9 mouse cellular contexts compared by ENCODE assay signal in genomic region chr4:125116090-125116861, GRCm38 (mm10). TPM values are rescaled to one million over a fixed set of nuclear protein-coding genes. Genes with fewer than 3 reads are reported as not detected.
DNase-seq lines count a peak whose midpoint lies in the region; ATAC-seq lines count a peak whose summit lies in the region.
"Had no signal": no experiment of that assay in that cellular context is flagged by ENCODE, and none has a peak within 500 bp of the region (broad histone marks: within the 10 kb centered on the region; RNA-seq: fewer than 3 reads in every experiment).

No protein-coding gene starts in this region.

- peak overlapping the region; percentile 24; the same call in 1 of the 2 replicates for H3K27ac ChIP-seq in liver, embryonic 12.5 days

- no peak for ATAC-seq in liver, embryonic 12.5 days

- no peak overlapping the region for H3K4me3 ChIP-seq in liver, embryonic 12.5 days
- H3K4me3 ChIP-seq: embryonic facial prominence, embryonic 12.5 days had no signal

- WGBS in liver, embryonic 12.5 days (ENCODE audit: insufficient replicate concordance): 42% methylated on average over 9 of the region's 9 CpGs

- H3K9me3 ChIP-seq in liver, embryonic 12.5 days (replicated peaks): no peaks in the 10 kb centered on the region
- H3K9me3 ChIP-seq: embryonic facial prominence, embryonic 12.5 days had no signal

- H3K36me3 ChIP-seq in liver, embryonic 12.5 days: peaks cover 26% of the 10 kb centered on the region

- H3K4me1 ChIP-seq in liver, embryonic 12.5 days: peaks cover 55% of the 10 kb centered on the region

- H3K4me2 ChIP-seq in liver, embryonic 12.5 days: no peak overlapping the region
- H3K4me2 ChIP-seq: embryonic facial prominence, embryonic 12.5 days had no signal

- DNase-seq in retina, postnatal 1 day: peak; percentile 37
- DNase-seq in retina, embryonic 14.5 days (ENCODE audit: low spot score): no peak
- peak; percentile 85 for DNase-seq in adrenal gland, postnatal 36 days
- DNase-seq in frontal cortex, postnatal 25 days (ENCODE audit: low spot score in 2 of 2): peak; percentile 37 to 47
- DNase-seq in kidney, postnatal 10 days: peak; percentile 77
- DNase-seq in right cerebral cortex, adult 18-20 months: peak; percentile 67
- no peak for DNase-seq in T-cell, adult 2 months (ENCODE audit: low spot score)

- H3K27me3 ChIP-seq in liver, embryonic 12.5 days (replicated peaks): no peaks in the 10 kb centered on the region
- H3K27me3 ChIP-seq: embryonic facial prominence, embryonic 12.5 days had no signal

- no peak overlapping the region for H3K9ac ChIP-seq in liver, embryonic 12.5 days
- H3K9ac ChIP-seq: embryonic facial prominence, embryonic 12.5 days had no signal

RNA-seq across cellular contexts. Expression of gene Zc3h12a, which starts 11.4 kb away (rescaled TPM):
- 1 to 10 TPM; 5.8 to 7.6 TPM for total RNA-seq in adrenal gland, postnatal 36 days (2021)
- polyA plus RNA-seq in liver, embryonic 12.5 days (2016; fragmentation: Nextera tagmentation; extraction: Ambion mirVana): 0.56 and 0.62 TPM in 2 replicates

RNA-seq across cellular contexts. Expression of gene Meaf6, which starts 31.3 kb away (rescaled TPM):
- total RNA-seq in adrenal gland, postnatal 36 days (2021): 10 to 100 TPM; 30.3 to 36.2 TPM
- 31.6 and 33.0 TPM in 2 replicates for polyA plus RNA-seq in liver, embryonic 12.5 days (2016; fragmentation: Nextera tagmentation; extraction: Ambion mirVana)

RNA-seq across cellular contexts. Expression of gene Snip1, which starts 49.8 kb away (rescaled TPM):
- total RNA-seq in adrenal gland, postnatal 36 days (2021): 10 to 100 TPM; 18.3 to 20.0 TPM
- 21.6 and 24.8 TPM in 2 replicates for polyA plus RNA-seq in liver, embryonic 12.5 days (2016; fragmentation: Nextera tagmentation; extraction: Ambion mirVana)

RNA-seq across cellular contexts. Expression of gene Dnali1, which starts 50.8 kb away (rescaled TPM):
- not detected for total RNA-seq in adrenal gland, postnatal 36 days (2021)
- polyA plus RNA-seq in liver, embryonic 12.5 days (2016; fragmentation: Nextera tagmentation; extraction: Ambion mirVana): 0.10 TPM in 1 of 2 replicates, not detected in the other

Comparison
In these comparisons a context has a peak if more than half of its experiments do, and no peak if none do; other contexts are left out.
1. DNase-seq: peak in retina, postnatal 1 day (single experiment), adrenal gland, postnatal 36 days (2 of 2), frontal cortex, postnatal 25 days (2 of 2), kidney, postnatal 10 days (single experiment) and right cerebral cortex, adult 18-20 months (single experiment); none in retina, embryonic 14.5 days (single experiment) and T-cell, adult 2 months (single experiment).